Mouse (Mus musculus) E14TG2a.4 (cell line): ENCODE data around the gene Dennd1c.

Experiments used
- CTCF ChIP-seq: conservative IDR thresholded peaks from 2 replicates; pipeline ENCODE4 v1.5.1; 2014; ENCODE audit warnings: low read length
- NANOG ChIP-seq: IDR thresholded peaks from 2 replicates; pipeline ENCODE4 v1.6.1; 2014; ENCODE audit warnings: borderline replicate concordance, low read length, mixed read lengths
- POU5F1 ChIP-seq: IDR thresholded peaks from 2 replicates; pipeline ENCODE4 v1.6.1; 2014; ENCODE audit warnings: low read length, borderline replicate concordance

DNA sequence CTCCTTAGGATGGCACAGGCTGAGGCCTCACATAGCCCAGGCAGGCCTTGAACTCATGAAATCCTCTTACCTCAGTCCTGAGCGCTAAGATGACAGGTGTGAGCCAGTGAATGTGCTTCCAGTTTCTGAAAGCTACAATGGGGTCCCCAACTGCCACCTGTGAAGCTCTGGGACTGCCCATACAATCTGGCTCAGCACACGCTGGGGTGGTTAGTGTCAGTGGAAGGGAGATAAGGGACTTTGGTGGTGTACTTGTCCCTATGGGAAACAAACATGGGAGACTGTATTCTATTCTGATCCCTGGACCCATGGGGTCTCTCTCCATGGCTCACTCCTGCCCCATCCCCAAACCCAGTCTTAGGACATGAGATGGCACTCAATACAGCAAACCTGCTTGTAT, 58.6 kb downstream of the Dennd1c start:
- TF ChIP-seq CTCF (no peak), POU5F1 (no peak), NANOG (no peak)
